Comparison of ENCODE assay signal across 17 mouse cellular contexts in the genomic region with DNA sequence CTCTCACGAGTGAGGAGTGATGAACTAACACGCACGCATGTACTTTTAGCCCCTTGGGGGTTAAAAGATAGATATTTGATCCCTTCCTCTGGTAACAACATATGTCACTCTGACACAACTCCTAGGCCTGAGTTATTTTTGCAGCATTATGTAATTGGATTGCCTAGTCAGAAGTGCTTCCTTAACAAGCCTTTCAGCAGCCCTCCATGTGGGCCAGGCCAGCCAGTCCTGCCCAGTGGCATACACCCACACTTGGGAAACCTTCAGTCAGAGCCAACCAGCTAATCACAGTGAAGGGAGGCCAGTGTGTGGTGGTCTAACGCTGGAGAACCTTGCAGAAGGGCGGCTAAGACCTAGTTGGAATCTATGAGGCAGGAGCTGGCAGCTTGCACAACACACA.
A peak's percentile ranks its signal among the peaks of the same experiment; 100 is the strongest.
DNase-seq lines count a peak whose midpoint lies in the region; ATAC-seq and TF ChIP-seq lines count a peak whose summit lies in the region.
"Had no signal": no experiment of that assay in that cellular context is flagged by ENCODE, and none has a peak within 500 bp of the region (broad histone marks: within the 10 kb centered on the region; RNA-seq: fewer than 3 reads in every experiment).

No protein-coding gene starts in this region.

- no peak overlapping the region for H3K27ac ChIP-seq in heart, embryonic 15.5 days
- H3K27ac ChIP-seq in midbrain, embryonic 15.5 days: peak overlapping the region; percentile 16; the same call in 1 of the 2 replicates
- H3K27ac ChIP-seq in midbrain, embryonic 10.5 days (replicated peaks): no peak overlapping the region
- no peak overlapping the region for H3K27ac ChIP-seq in lung, postnatal 0 days (ENCODE audit: low read length)
- H3K27ac ChIP-seq: forebrain, embryonic 15.5 days; kidney, embryonic 15.5 days; liver, embryonic 14.5 days; neural tube, embryonic 15.5 days; stomach, embryonic 15.5 days had no signal

- intact Hi-C loops in heart, postnatal 25 days (cut with DNase I): loop anchor here (5.0 kb wide), 1 partner anchor 97 kb away; no protein-coding TSS in a partner anchor

- 51% methylated on average over 5 of the region's 5 CpGs for WGBS in heart, embryonic 15.5 days
- 69% methylated on average over 5 of the region's 5 CpGs for WGBS in midbrain, embryonic 15.5 days
- 56% methylated on average over 5 of the region's 5 CpGs for WGBS in midbrain, embryonic 10.5 days
- 65% methylated on average over 5 of the region's 5 CpGs for WGBS in lung, postnatal 0 days

- 0 out of 2 replicates have a peak, but pooled peaks have one; percentile 19 for TF ChIP-seq EP300 in lung, postnatal 0 days (IDR thresholded peaks at IDR 0.05)

- peak; percentile 56 for ATAC-seq in heart, embryonic 15.5 days (replicated peaks; ENCODE audit: insufficient number of reproducible peaks, insufficient read depth, low FRiP score, low read depth)
- no peak for ATAC-seq in midbrain, embryonic 15.5 days (replicated peaks)
- peak; percentile 54 for ATAC-seq in lung, postnatal 0 days
- ATAC-seq: forebrain, embryonic 15.5 days; Patski had no signal

- no peaks in the 10 kb centered on the region for H3K9me3 ChIP-seq in heart, embryonic 15.5 days (replicated peaks)
- no peaks in the 10 kb centered on the region for H3K9me3 ChIP-seq in midbrain, embryonic 15.5 days
- no peaks in the 10 kb centered on the region for H3K9me3 ChIP-seq in midbrain, embryonic 10.5 days (replicated peaks)
- no peaks in the 10 kb centered on the region for H3K9me3 ChIP-seq in lung, postnatal 0 days (ENCODE audit: low read length)
- H3K9me3 ChIP-seq: forebrain, embryonic 15.5 days; kidney, embryonic 15.5 days; neural tube, embryonic 15.5 days; stomach, embryonic 15.5 days had no signal

- peaks cover 46% of the 10 kb centered on the region for H3K4me1 ChIP-seq in heart, embryonic 15.5 days (replicated peaks)
- H3K4me1 ChIP-seq in midbrain, embryonic 15.5 days: peaks cover 72% of the 10 kb centered on the region
- H3K4me1 ChIP-seq in midbrain, embryonic 10.5 days: peaks cover 66% of the 10 kb centered on the region
- H3K4me1 ChIP-seq in lung, postnatal 0 days (ENCODE audit: insufficient read depth, low read depth, low read length): peaks cover 4% of the 10 kb centered on the region; the same call in 1 of the 2 replicates

- no peak overlapping the region for H3K9ac ChIP-seq in heart, embryonic 15.5 days
- no peak overlapping the region for H3K9ac ChIP-seq in midbrain, embryonic 15.5 days
- no peak overlapping the region for H3K9ac ChIP-seq in lung, postnatal 0 days (replicated peaks; ENCODE audit: low read depth)
- H3K9ac ChIP-seq: forebrain, embryonic 15.5 days; kidney, embryonic 15.5 days; liver, embryonic 14.5 days; neural tube, embryonic 15.5 days; stomach, embryonic 15.5 days had no signal

- no peak for TF ChIP-seq CTCF in lung, postnatal 0 days (IDR thresholded peaks at IDR 0.05)

- peaks cover 44% of the 10 kb centered on the region for H3K27me3 ChIP-seq in heart, embryonic 15.5 days
- H3K27me3 ChIP-seq in midbrain, embryonic 15.5 days (replicated peaks): 0 out of 2 replicates have a peak, but pooled peaks cover 6% of the 10 kb centered on the region
- H3K27me3 ChIP-seq in midbrain, embryonic 10.5 days (ENCODE audit: low read depth, poor library complexity, severe bottlenecking): peaks cover 83% of the 10 kb centered on the region
- H3K27me3 ChIP-seq in lung, postnatal 0 days (replicated peaks; ENCODE audit: insufficient read depth, low read length): peaks cover 28% of the 10 kb centered on the region; the same call in 1 of the 2 replicates
- H3K27me3 ChIP-seq: Patski had no signal

- DNase-seq in heart, postnatal 25 days (ENCODE audit: low spot score): no peak
- DNase-seq in midbrain, embryonic 10.5 days (ENCODE audit: low spot score): no peak
- DNase-seq in lung, postnatal 0 days (ENCODE audit: low spot score): peak; percentile 80
- no peak for DNase-seq in cerebellum, adult 8-10 months
- no peak for DNase-seq in ovary, postnatal 14 days (ENCODE audit: low spot score)
- DNase-seq: adrenal gland, adult 8-10 months; cerebellum, adult 11 months; right cerebral cortex, postnatal 4 days; thymus, postnatal 14 days had no signal

- no peak overlapping the region for H3K4me3 ChIP-seq in heart, embryonic 15.5 days
- H3K4me3 ChIP-seq in midbrain, embryonic 15.5 days: no peak overlapping the region
- H3K4me3 ChIP-seq in midbrain, embryonic 10.5 days: no peak overlapping the region
- H3K4me3 ChIP-seq in lung, postnatal 0 days (ENCODE audit: low read depth, low read length): no peak overlapping the region
- H3K4me3 ChIP-seq: forebrain, embryonic 15.5 days; kidney, embryonic 15.5 days; neural tube, embryonic 15.5 days; stomach, embryonic 15.5 days had no signal

- no peaks in the 10 kb centered on the region for H3K36me3 ChIP-seq in heart, embryonic 15.5 days
- no peaks in the 10 kb centered on the region for H3K36me3 ChIP-seq in midbrain, embryonic 15.5 days (replicated peaks)
- H3K36me3 ChIP-seq in midbrain, embryonic 10.5 days: no peaks in the 10 kb centered on the region
- no peaks in the 10 kb centered on the region for H3K36me3 ChIP-seq in lung, postnatal 0 days (ENCODE audit: insufficient read depth, low read length)
- H3K36me3 ChIP-seq: forebrain, embryonic 15.5 days; kidney, embryonic 15.5 days; neural tube, embryonic 15.5 days; stomach, embryonic 15.5 days had no signal

- H3K4me2 ChIP-seq in heart, embryonic 15.5 days: no peak overlapping the region
- no peak overlapping the region for H3K4me2 ChIP-seq in midbrain, embryonic 15.5 days
- H3K4me2 ChIP-seq in lung, postnatal 0 days (replicated peaks; ENCODE audit: low read depth, low read length): no peak overlapping the region
- H3K4me2 ChIP-seq: forebrain, embryonic 15.5 days; kidney, embryonic 15.5 days; neural tube, embryonic 15.5 days; stomach, embryonic 15.5 days had no signal
